Mouse (Mus musculus) liver, embryonic 11.5 days (tissue): Measurements from ENCODE around the gene Ints1. TPM values are rescaled to one million over a fixed set of nuclear protein-coding genes. Genes with fewer than 3 reads are reported as not detected.

ENCODE experiments used
- ATAC-seq: fragments of 200-750 bp; cut with Nextera tagmentation; replicated peaks from 2 replicates; pipeline ENCODE4 v1.8.0; 2017; ENCODE audit warnings: moderate number of reproducible peaks, mild to moderate bottlenecking, moderate TSS enrichment, moderate library complexity; ENCODE audit not compliant: low FRiP score
- DNase-seq: peaks from one replicate; pipeline ENCODE4 v3.0.0-alpha.2; 2017; ENCODE audit warnings: low spot score
- H3K27ac ChIP-seq: fragments of 300-500 bp; sonication (generic); 2 replicates; pipeline ENCODE4 v1.5.1; 2014; ENCODE audit warnings: mild to moderate bottlenecking, low read depth, low read length, control low read depth
- H3K27me3 ChIP-seq: fragments of 300-500 bp; sonication (generic); replicated peaks from 2 replicates; pipeline ENCODE4 v1.6.1; 2014; ENCODE audit warnings: low read length, mixed read lengths; ENCODE audit not compliant: control insufficient read depth, insufficient read depth
- H3K36me3 ChIP-seq: fragments of 300-500 bp; sonication (generic); 2 replicates; pipeline ENCODE4 v1.6.1; 2014; ENCODE audit warnings: mild to moderate bottlenecking, low read length, moderate library complexity, mixed read lengths; ENCODE audit not compliant: control insufficient read depth, insufficient read depth
- H3K4me1 ChIP-seq: fragments of 300-500 bp; sonication (generic); replicated peaks from 2 replicates; pipeline ENCODE4 v1.6.1; 2014; ENCODE audit warnings: low read length, mixed read lengths; ENCODE audit not compliant: control insufficient read depth, insufficient read depth
- H3K4me2 ChIP-seq: fragments of 300-500 bp; sonication (generic); 2 replicates; pipeline ENCODE4 v1.6.1; 2014; ENCODE audit warnings: mild to moderate bottlenecking, control low read depth, moderate library complexity
- H3K4me3 ChIP-seq: fragments of 300-500 bp; sonication (generic); 2 replicates; pipeline ENCODE4 v1.5.1; 2014; ENCODE audit warnings: low read depth, low read length, control low read depth
- H3K9ac ChIP-seq: fragments of 300-500 bp; sonication (generic); 2 replicates; pipeline ENCODE4 v1.6.1; 2014; ENCODE audit warnings: low read depth, low read length, control low read depth
- H3K9me3 ChIP-seq: fragments of 300-500 bp; sonication (generic); 2 replicates; pipeline ENCODE4 v1.6.1; 2016; ENCODE audit warnings: low read length, inconsistent platforms, mixed read lengths; ENCODE audit not compliant: control insufficient read depth
- WGBS: fragments of 180-500 bp; shearing (Covaris S2); extraction: QIAGEN DNeasy Blood & Tissue Kit; methylation state at CpG from one replicate; pipeline ENCODE4 v1.1.7; 2014; 5-methylcytosine and 5-hydroxymethylcytosine counted together
- polyA plus RNA-seq: library from polyadenylated mRNA; unstranded; fragments of >200 nt; fragmentation: Nextera tagmentation; extraction: Ambion mirVana; gene quantifications from 2 replicates; pipeline ENCODE4 v1.2.1, GENCODE M21; 2014

The Ints1 gene
- polyA plus RNA-seq, 1 experiment from 2014 or later = 34.9 TPM

- ATAC-seq = peak; percentile 97
These were observed 28.7 kb upstream of the Ints1 start for GRCm38 (mm10) chr5:139804107-139804551.

GRCm38 (mm10) chr5:139803601-139804102, 28.2 kb upstream of the Ints1 start:
- peak overlapping the region; percentile 18; the same call in 1 of the 2 replicates for H3K4me3 ChIP-seq

More at GRCm38 (mm10) chr5:139804107-139804551, 28.7 kb upstream of the Ints1 start:
- no peak for DNase-seq
- Histone ChIP-seq H3K4me3 (peak overlapping the region; percentile 0; the same call in 1 of the 2 replicates), H3K4me1 (peaks cover 39% of the 10 kb centered on the region), H3K36me3 (peaks cover 26% of the 10 kb centered on the region), H3K27me3 (no peaks in the 10 kb centered on the region), H3K9me3 (no peaks in the 10 kb centered on the region), H3K4me2 (peak overlapping the region; percentile 64), H3K9ac (peak overlapping the region; percentile 63), H3K27ac (peak overlapping the region; percentile 99)
- 3% methylated on average over 6 of the region's 6 CpGs for WGBS

GRCm38 (mm10) chr5:139803165-139803564, 27.7 kb upstream of the Ints1 start:
- 72% methylated on average over 8 of the region's 8 CpGs for WGBS
- Histone ChIP-seq H3K9ac (peak overlapping the region; percentile 59), H3K27ac (peak overlapping the region; percentile 99), H3K36me3 (peaks cover 28% of the 10 kb centered on the region), H3K4me2 (peak overlapping the region; percentile 64), H3K4me1 (peaks cover 42% of the 10 kb centered on the region), H3K4me3 (peak overlapping the region; percentile 18; the same call in 1 of the 2 replicates), H3K9me3 (no peaks in the 10 kb centered on the region), H3K27me3 (no peaks in the 10 kb centered on the region)
- DNase-seq (no peak), ATAC-seq (peak; percentile 34)

More at GRCm38 (mm10) chr5:139803601-139804102, 28.2 kb upstream of the Ints1 start:
- Histone ChIP-seq H3K27me3 (no peaks in the 10 kb centered on the region), H3K27ac (peak overlapping the region; percentile 99), H3K9ac (peak overlapping the region; percentile 59), H3K4me1 (peaks cover 39% of the 10 kb centered on the region), H3K4me2 (peak overlapping the region; percentile 64), H3K36me3 (peaks cover 28% of the 10 kb centered on the region), H3K9me3 (no peaks in the 10 kb centered on the region)
- peak; percentile 83 for DNase-seq
- WGBS = 6% methylated on average over 12 of the region's 12 CpGs
- ATAC-seq = peak; percentile 46

- Histone ChIP-seq H3K4me3 (no peak overlapping the region), H3K27ac (no peak overlapping the region), H3K4me2 (no peak overlapping the region), H3K4me1 (peaks cover 55% of the 10 kb centered on the region), H3K27me3 (no peaks in the 10 kb centered on the region), H3K9ac (no peak overlapping the region), H3K9me3 (no peaks in the 10 kb centered on the region), H3K36me3 (peaks cover 28% of the 10 kb centered on the region)
- DNase-seq (no peak), ATAC-seq (no peak)
- WGBS = 89% methylated on average over 10 of the region's 10 CpGs
These were observed 26.4 kb upstream of the Ints1 start for GRCm38 (mm10) chr5:139801880-139802279.

- Histone ChIP-seq H3K27me3 (no peaks in the 10 kb centered on the region), H3K36me3 (peaks cover 28% of the 10 kb centered on the region), H3K9me3 (no peaks in the 10 kb centered on the region), H3K4me3 (no peak overlapping the region), H3K27ac (no peak overlapping the region), H3K9ac (no peak overlapping the region), H3K4me1 (peaks cover 59% of the 10 kb centered on the region), H3K4me2 (no peak overlapping the region)
- ATAC-seq (no peak), DNase-seq (no peak)
- 94% methylated on average over 8 of the region's 8 CpGs for WGBS
These were observed 25.8 kb upstream of the Ints1 start for GRCm38 (mm10) chr5:139801231-139801630.

GRCm38 (mm10) chr5:139799801-139800590, 24.5 kb upstream of the Ints1 start:
- H3K27ac ChIP-seq = 0 out of 2 replicates have a peak overlapping the region, but pooled peaks have one; percentile 2
- H3K9ac ChIP-seq = no peak overlapping the region
- no peak for DNase-seq
- H3K27me3 ChIP-seq = no peaks in the 10 kb centered on the region
- no peak overlapping the region for H3K4me2 ChIP-seq
- peaks cover 59% of the 10 kb centered on the region for H3K4me1 ChIP-seq
- no peak overlapping the region for H3K4me3 ChIP-seq
- WGBS = 92% methylated on average over 33 of the region's 33 CpGs
- peaks cover 28% of the 10 kb centered on the region for H3K36me3 ChIP-seq
- no peaks in the 10 kb centered on the region for H3K9me3 ChIP-seq
- no peak for ATAC-seq

GRCm38 (mm10) chr5:139799041-139799440, 23.6 kb upstream of the Ints1 start:
- WGBS = 96% methylated on average over 9 of the region's 9 CpGs
- H3K9ac ChIP-seq = no peak overlapping the region
- peaks cover 31% of the 10 kb centered on the region for H3K36me3 ChIP-seq
- H3K27ac ChIP-seq = no peak overlapping the region
- no peak for DNase-seq
- H3K4me1 ChIP-seq = peaks cover 59% of the 10 kb centered on the region
- no peak overlapping the region for H3K4me3 ChIP-seq
- no peaks in the 10 kb centered on the region for H3K9me3 ChIP-seq
- ATAC-seq = no peak
- H3K4me2 ChIP-seq = no peak overlapping the region
- no peaks in the 10 kb centered on the region for H3K27me3 ChIP-seq

GRCm38 (mm10) chr5:139798168-139798900, 22.9 kb upstream of the Ints1 start:
- DNase-seq (no peak), ATAC-seq (no peak)
- no peaks in the 10 kb centered on the region for H3K27me3 ChIP-seq
- 0 out of 2 replicates have a peak overlapping the region, but pooled peaks have one; percentile 3 for H3K27ac ChIP-seq
- H3K36me3 ChIP-seq = peaks cover 31% of the 10 kb centered on the region
- H3K9ac ChIP-seq = no peak overlapping the region
- 60% methylated on average over 12 of the region's 12 CpGs for WGBS
- peaks cover 59% of the 10 kb centered on the region for H3K4me1 ChIP-seq
- no peak overlapping the region for H3K4me3 ChIP-seq
- no peaks in the 10 kb centered on the region for H3K9me3 ChIP-seq
- H3K4me2 ChIP-seq = no peak overlapping the region
